Comparison of ENCODE assay signal across 8 mouse cellular contexts in the genomic region with DNA sequence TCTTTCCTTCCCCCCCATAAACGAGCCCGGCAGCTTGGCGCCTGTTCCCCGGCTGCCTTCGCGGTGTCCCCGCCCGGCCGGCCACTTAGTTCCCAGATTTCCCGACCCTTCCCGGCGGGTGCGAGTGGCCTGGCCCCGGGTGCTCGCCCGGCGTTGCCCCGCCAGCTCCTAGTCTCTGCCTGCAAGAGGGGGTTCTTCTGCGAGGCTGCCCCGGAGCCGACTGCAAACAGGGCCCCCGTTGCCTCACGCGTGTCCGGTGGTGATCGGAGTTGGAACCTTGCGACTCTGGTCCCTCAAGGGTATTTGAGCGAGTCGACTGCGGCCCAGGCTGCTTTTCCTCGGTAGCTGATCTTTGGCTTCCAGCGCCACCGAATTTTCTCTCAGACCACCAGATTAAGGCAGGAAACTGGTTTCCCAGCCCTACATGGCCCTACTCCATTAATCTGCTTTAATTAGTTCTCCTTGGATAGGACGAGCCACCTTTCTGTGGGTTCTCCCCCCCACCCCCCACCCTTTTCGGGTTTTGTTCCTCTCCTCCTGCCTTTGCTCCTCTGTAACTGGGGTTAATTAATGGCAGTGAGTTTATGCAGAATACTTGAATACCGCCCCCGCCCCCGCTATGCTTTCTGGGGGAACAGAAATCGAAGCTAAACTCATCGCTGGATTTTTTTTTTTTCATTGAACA. TPM values are rescaled to one million over a fixed set of nuclear protein-coding genes. Genes with fewer than 3 reads are reported as not detected.
DNase-seq lines count a peak whose midpoint lies in the region; ATAC-seq and TF ChIP-seq lines count a peak whose summit lies in the region.

No protein-coding gene starts in this region.

- H3K4me1 ChIP-seq in bone marrow macrophage, adult 2 months (ENCODE audit: control insufficient read depth, insufficient read depth, low read length): no peaks in the 10 kb centered on the region
- peaks cover 16% of the 10 kb centered on the region for H3K4me1 ChIP-seq in forebrain, embryonic 12.5 days
- H3K4me1 ChIP-seq in spleen, adult 2 months (ENCODE audit: control insufficient read depth, insufficient read depth, insufficient read length): peaks cover 5% of the 10 kb centered on the region; the same call in 1 of the 2 replicates

- H3K27ac ChIP-seq in left cerebral cortex, adult 2 months: peak overlapping the region; percentile 58; the same call in 1 of the 2 replicates
- no peak overlapping the region for H3K27ac ChIP-seq in bone marrow macrophage, adult 2 months (ENCODE audit: insufficient read depth, low read depth, low read length)
- peak overlapping the region; percentile 85 for H3K27ac ChIP-seq in forebrain, embryonic 12.5 days
- H3K27ac ChIP-seq in spleen, adult 2 months (ENCODE audit: insufficient read depth, low read length): no peak overlapping the region

- H3K9me3 ChIP-seq in forebrain, embryonic 12.5 days: no peaks in the 10 kb centered on the region

- intact Hi-C loops in left cerebral cortex, adult 2 months (cut with DNase I): loop anchor here (2.0 kb wide), 2 partner anchors 97 to 151 kb away; no protein-coding TSS in a partner anchor
- intact Hi-C loops in heart, postnatal 14 days (cut with DNase I): loop anchor here (2.0 to 5.0 kb wide), 3 partner anchors 41 to 149 kb away; a partner anchor contains a TSS

- H3K4me2 ChIP-seq in forebrain, embryonic 12.5 days: peak overlapping the region; percentile 79

- under 1% methylated on average over 38 of the region's 40 CpGs for WGBS in forebrain, embryonic 12.5 days
- 1% methylated on average over 40 of the region's 40 CpGs for WGBS in spleen, adult 2 months

- TF ChIP-seq CTCF in left cerebral cortex, adult 2 months (IDR thresholded peaks at IDR 0.05): no peak
- TF ChIP-seq CTCF in bone marrow macrophage, adult 2 months (IDR thresholded peaks at IDR 0.05; ENCODE audit: low read depth, low read length): no peak
- no peak for TF ChIP-seq CTCF in spleen, adult 2 months (IDR thresholded peaks at IDR 0.05; ENCODE audit: extremely low read depth, insufficient read depth, insufficient read length, insufficient replicate concordance)

- H3K4me3 ChIP-seq in left cerebral cortex, adult 2 months: peak overlapping the region; percentile 64
- peak overlapping the region; percentile 61 for H3K4me3 ChIP-seq in bone marrow macrophage, adult 2 months (ENCODE audit: insufficient read depth, low read length)
- peak overlapping the region; percentile 77 for H3K4me3 ChIP-seq in forebrain, embryonic 12.5 days (replicated peaks)
- H3K4me3 ChIP-seq in spleen, adult 2 months (ENCODE audit: extremely low read depth, insufficient read depth, insufficient read length): peak overlapping the region; percentile 61

- DNase-seq in left cerebral cortex, adult 2 months (ENCODE audit: extremely low spot score in 1 of 2, low spot score in 2 of 2): peak in 1 of 2 experiments; percentile 23
- no peak for DNase-seq in left cerebral cortex, adult 8-10 months (ENCODE audit: low spot score in 2 of 2)
- peak; percentile 49 to 51 for DNase-seq in heart, postnatal 14 days
- peak; percentile 55 to 71 for DNase-seq in kidney, postnatal 4 days
- DNase-seq in spleen, adult 2 months (ENCODE audit: low read depth in 1 of 2, low spot score in 2 of 2): peak in 1 of 2 experiments; percentile 21

- peaks cover 10% of the 10 kb centered on the region; the same call in 1 of the 2 replicates for H3K27me3 ChIP-seq in forebrain, embryonic 12.5 days
- peaks cover 5% of the 10 kb centered on the region; the same call in 1 of the 2 replicates for H3K27me3 ChIP-seq in spleen, adult 2 months (ENCODE audit: control insufficient read depth, insufficient read depth, low read length)

- H3K9ac ChIP-seq in forebrain, embryonic 12.5 days: peak overlapping the region; percentile 84

- TF ChIP-seq POLR2A in bone marrow macrophage, adult 2 months (IDR thresholded peaks at IDR 0.05; ENCODE audit: borderline replicate concordance, low read depth, low read length): no peak
- no peak for TF ChIP-seq POLR2A in spleen, adult 2 months (IDR thresholded peaks at IDR 0.05; ENCODE audit: low read depth, low read length)

- no peaks in the 10 kb centered on the region for H3K36me3 ChIP-seq in forebrain, embryonic 12.5 days (replicated peaks)
- no peaks in the 10 kb centered on the region for H3K36me3 ChIP-seq in spleen, adult 2 months (ENCODE audit: control insufficient read depth, insufficient read depth, low read length)

- ATAC-seq in forebrain, embryonic 12.5 days (ENCODE audit: low FRiP score): peak; percentile 67
- ATAC-seq in megakaryocyte, adult 5-6 weeks (ENCODE audit: poor library complexity, severe bottlenecking): peak; percentile 17; the same call in 1 of the 2 replicates

RNA-seq across cellular contexts. Expression of a gene that starts 0.7 kb away (rescaled TPM):
- 1 to 10 TPM; 5.1 to 5.7 TPM for total RNA-seq in left cerebral cortex, adult 2 months (2021)
- total RNA-seq in left cerebral cortex, adult 8-10 months (2022): 1 to 10 TPM; 6.4 to 8.4 (median 7.3) TPM
- not detected in 2 replicates for polyA plus RNA-seq in bone marrow macrophage, adult 2 months (2012; ENCODE audit: insufficient read depth, insufficient read length, missing spikeins)
- 24.5 and 30.7 TPM in 2 replicates for polyA plus RNA-seq in forebrain, embryonic 12.5 days (2016; fragmentation: Nextera tagmentation; extraction: Ambion mirVana)
- 1 to 10 TPM; 8.0 to 8.7 TPM for total RNA-seq in heart, postnatal 14 days (2021)
- total RNA-seq in megakaryocyte, adult 5-6 weeks (2015): 0.48 TPM in 1 of 2 replicates, not detected in the other
- not detected in 2 replicates for total RNA-seq in megakaryocyte, adult 5-6 weeks (2017)
- 2.0 and 2.2 TPM in 2 replicates for polyA plus RNA-seq in spleen, adult 2 months (2012; rRNA removed)

RNA-seq across cellular contexts. Expression of a gene that starts 39.1 kb away (rescaled TPM):
- not detected for total RNA-seq in left cerebral cortex, adult 2 months (2021)
- total RNA-seq in left cerebral cortex, adult 8-10 months (2022): not detected
- not detected in 2 replicates for polyA plus RNA-seq in bone marrow macrophage, adult 2 months (2012; ENCODE audit: insufficient read depth, insufficient read length, missing spikeins)
- polyA plus RNA-seq in forebrain, embryonic 12.5 days (2016; fragmentation: Nextera tagmentation; extraction: Ambion mirVana): not detected in 2 replicates
- under 1 TPM in 1 of 2 experiments, not detected in 1; 0.02 TPM for total RNA-seq in heart, postnatal 14 days (2021)
- total RNA-seq in megakaryocyte, adult 5-6 weeks (2015): not detected in 2 replicates
- total RNA-seq in megakaryocyte, adult 5-6 weeks (2017): not detected in 2 replicates
- not detected in 2 replicates for polyA plus RNA-seq in spleen, adult 2 months (2012; rRNA removed)

Comparison
In these comparisons a context has a peak if more than half of its experiments do, and no peak if none do; other contexts are left out.
1. DNase-seq: peak in heart, postnatal 14 days (2 of 2) and kidney, postnatal 4 days (2 of 2); none in left cerebral cortex, adult 8-10 months (0 of 2).
2. H3K27ac ChIP-seq: peak in left cerebral cortex, adult 2 months (single experiment) and forebrain, embryonic 12.5 days (single experiment); none in bone marrow macrophage, adult 2 months (single experiment) and spleen, adult 2 months (single experiment).
3. RNA of a gene that starts 0.7 kb away (total RNA-seq): 8.0 to 8.7 TPM in heart, postnatal 14 days, 6.4 to 8.4 TPM in left cerebral cortex, adult 8-10 months and 5.1 to 5.7 TPM in left cerebral cortex, adult 2 months; 0.48 TPM in megakaryocyte, adult 5-6 weeks; every median in the first group is over 4 times any median in the second.
4. Peak in every context shown above with its lines, with median percentiles within 50 percentile points of each other: H3K4me3 ChIP-seq.